Mouse (Mus musculus): ENCODE data around the gene Mapk9. TPM values are rescaled to one million over a fixed set of nuclear protein-coding genes. Genes with fewer than 3 reads are reported as not detected.

The Mapk9 gene
- total and polyA plus RNA-seq, 3 experiments, result 7.8 to 47.9 (median 39.1) TPM

DNA sequence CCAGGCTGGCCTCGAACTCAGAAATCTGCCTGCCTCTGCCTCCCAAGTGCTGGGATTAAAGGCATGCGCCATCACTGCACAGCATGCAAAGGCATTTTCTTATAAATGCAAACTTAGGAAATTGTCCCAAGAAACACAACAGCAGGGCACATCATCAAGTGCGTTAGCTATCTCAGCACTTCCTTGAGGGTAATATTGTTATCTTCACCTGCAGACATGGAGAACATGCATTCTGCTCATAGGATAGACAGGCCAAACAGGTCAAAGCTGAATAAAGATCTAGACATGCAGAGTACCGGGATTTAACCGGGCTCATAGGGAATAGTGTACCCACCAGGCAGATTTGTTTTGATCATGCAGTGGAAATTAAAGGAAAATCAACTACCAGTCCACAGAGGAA, 45.4 kb downstream of the Mapk9 start:
- Histone ChIP-seq H3K4me3 (ENCODE audit: low read depth, low read length) (no peak overlapping the region), H3K36me3 (replicated peaks) (peaks cover 25% of the 10 kb centered on the region), H3K4me1 (ENCODE audit: insufficient read depth, low read depth, low read length) (no peaks in the 10 kb centered on the region), H3K27me3 (ENCODE audit: insufficient read depth, low read length) (peaks cover 15% of the 10 kb centered on the region), H3K9me3 (replicated peaks) (no peaks in the 10 kb centered on the region)
- ATAC-seq (ENCODE audit: extremely low read depth, insufficient number of reproducible peaks, low FRiP score, poor library complexity, severe bottlenecking) (no peak), DNase-seq (ENCODE audit: low spot score) (no peak)
- TF ChIP-seq GATA2 (IDR thresholded peaks at IDR 0.05; ENCODE audit: borderline replicate concordance, low read depth, low read length) (no peak), GATA1 (IDR thresholded peaks at IDR 0.05; ENCODE audit: borderline replicate concordance, low read length) (no peak), CTCF (IDR thresholded peaks at IDR 0.05; ENCODE audit: low read depth, low read length) (no peak), TAL1 (conservative IDR thresholded peaks at IDR 0.05; ENCODE audit: low read depth, low read length) (no peak), POLR2AphosphoS5 (IDR thresholded peaks at IDR 0.05; ENCODE audit: insufficient replicate concordance, low read depth, low read length) (no peak)

DNA sequence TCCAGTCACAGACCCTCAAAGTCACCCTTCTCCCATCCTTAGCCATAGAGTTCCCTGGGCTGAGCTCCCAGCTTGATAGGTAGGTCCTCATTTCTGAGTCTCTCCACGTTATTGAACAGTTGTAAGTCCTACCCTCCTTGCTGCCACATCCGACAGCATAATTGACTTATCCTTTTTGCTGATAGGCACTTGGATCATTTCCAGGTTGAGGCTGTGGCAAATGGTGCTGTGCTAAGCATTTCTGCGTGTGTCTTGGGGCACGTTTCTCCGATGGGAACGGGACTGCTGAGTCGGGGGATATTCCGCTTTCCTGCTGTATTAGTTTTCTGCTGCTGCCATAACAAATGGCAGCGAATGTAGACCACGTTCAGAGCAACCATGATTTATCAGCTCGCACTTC, 47.3 kb downstream of the Mapk9 start:
- ATAC-seq (ENCODE audit: extremely low read depth, insufficient number of reproducible peaks, low FRiP score, poor library complexity, severe bottlenecking), result no peak
- Histone ChIP-seq H3K4me1 (ENCODE audit: insufficient read depth, low read depth, low read length) (no peaks in the 10 kb centered on the region), H3K36me3 (replicated peaks) (peaks cover 7% of the 10 kb centered on the region), H3K9me3 (replicated peaks) (no peaks in the 10 kb centered on the region), H3K27me3 (ENCODE audit: insufficient read depth, low read length) (peaks cover 15% of the 10 kb centered on the region), H3K4me3 (ENCODE audit: low read depth, low read length) (no peak overlapping the region)
- TF ChIP-seq CTCF (IDR thresholded peaks at IDR 0.05; ENCODE audit: low read depth, low read length), result no peak
- no peak for TF ChIP-seq POLR2AphosphoS5 (IDR thresholded peaks at IDR 0.05; ENCODE audit: insufficient replicate concordance, low read depth, low read length)
- TF ChIP-seq GATA1 (IDR thresholded peaks at IDR 0.05; ENCODE audit: borderline replicate concordance, low read length), result no peak
- TF ChIP-seq GATA2 (IDR thresholded peaks at IDR 0.05; ENCODE audit: borderline replicate concordance, low read depth, low read length), result no peak
- TF ChIP-seq TAL1 (conservative IDR thresholded peaks at IDR 0.05; ENCODE audit: low read depth, low read length), result no peak
- no peak for DNase-seq (ENCODE audit: low spot score)

DNA sequence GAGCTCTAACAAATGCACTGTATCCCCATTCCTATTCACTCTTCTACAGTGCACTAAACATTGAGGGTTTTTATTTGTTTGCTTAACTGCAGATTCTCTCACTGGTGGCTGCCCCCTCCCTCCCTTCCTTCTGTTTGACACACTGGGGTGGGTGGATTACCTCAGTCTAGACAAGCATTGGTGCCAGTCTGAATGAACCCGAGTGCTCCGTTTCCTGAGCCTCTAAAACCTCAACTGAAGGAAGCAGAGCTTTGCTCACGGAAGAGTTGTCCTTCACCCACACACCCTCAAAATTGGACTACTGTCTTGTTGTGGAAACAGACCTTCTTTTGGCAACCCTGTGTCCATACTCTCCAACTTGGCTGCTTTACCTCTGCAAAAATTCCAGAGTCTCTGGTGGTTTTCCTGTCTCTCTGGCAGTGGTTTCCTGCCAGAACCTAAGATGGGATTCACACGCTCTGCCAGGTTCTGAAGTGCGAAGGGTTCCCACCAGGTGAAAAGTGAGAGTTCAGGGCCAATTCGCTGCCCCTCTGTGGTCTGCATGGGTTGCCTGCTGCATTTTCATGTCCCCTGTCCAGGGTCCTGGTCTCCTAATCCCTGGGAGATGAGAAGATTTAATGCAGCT, 49.5 kb downstream of the Mapk9 start:
- DNase-seq (ENCODE audit: low spot score) (no peak), ATAC-seq (ENCODE audit: extremely low read depth, insufficient number of reproducible peaks, low FRiP score, poor library complexity, severe bottlenecking) (no peak)
- no peak overlapping the region for H3K4me3 ChIP-seq (ENCODE audit: low read depth, low read length)
- peaks cover 21% of the 10 kb centered on the region for H3K27me3 ChIP-seq (ENCODE audit: insufficient read depth, low read length)
- no peaks in the 10 kb centered on the region; the same call in 1 of the 2 replicates for H3K4me1 ChIP-seq (ENCODE audit: insufficient read depth, low read depth, low read length)
- H3K9me3 ChIP-seq (replicated peaks), result no peaks in the 10 kb centered on the region
- no peak for TF ChIP-seq GATA2 (IDR thresholded peaks at IDR 0.05; ENCODE audit: borderline replicate concordance, low read depth, low read length)
- TF ChIP-seq CTCF (IDR thresholded peaks at IDR 0.05; ENCODE audit: low read depth, low read length), result no peak
- no peak for TF ChIP-seq TAL1 (conservative IDR thresholded peaks at IDR 0.05; ENCODE audit: low read depth, low read length)
- TF ChIP-seq GATA1 (IDR thresholded peaks at IDR 0.05; ENCODE audit: borderline replicate concordance, low read length), result no peak
- TF ChIP-seq POLR2AphosphoS5 (IDR thresholded peaks at IDR 0.05; ENCODE audit: insufficient replicate concordance, low read depth, low read length), result no peak
- no peaks in the 10 kb centered on the region for H3K36me3 ChIP-seq (replicated peaks)

DNA sequence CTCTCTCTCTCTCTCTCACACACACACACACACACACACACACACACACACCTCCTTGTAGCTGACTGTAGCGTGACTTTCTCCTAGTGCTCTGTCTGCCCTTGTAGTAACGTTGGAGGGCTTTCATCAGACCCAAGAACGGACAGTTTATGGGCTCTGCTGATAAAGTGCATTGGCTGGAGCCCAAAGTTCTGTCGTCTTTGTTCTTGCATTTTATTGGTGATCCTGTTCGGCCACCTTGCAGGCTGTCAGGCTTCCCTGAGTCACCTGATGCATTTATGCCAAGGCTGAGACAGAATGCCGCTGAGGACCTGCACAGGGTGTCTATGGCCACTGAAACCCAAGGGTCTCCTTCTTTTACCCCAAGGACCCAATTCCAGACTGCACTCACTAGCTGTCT, 53.5 kb downstream of the Mapk9 start:
- Histone ChIP-seq H3K9me3 (replicated peaks) (peaks cover 7% of the 10 kb centered on the region), H3K4me1 (ENCODE audit: insufficient read depth, low read depth, low read length) (no peaks in the 10 kb centered on the region; the same call in 1 of the 2 replicates), H3K4me3 (ENCODE audit: low read depth, low read length) (no peak overlapping the region), H3K27me3 (ENCODE audit: insufficient read depth, low read length) (peaks cover 28% of the 10 kb centered on the region), H3K36me3 (replicated peaks) (no peaks in the 10 kb centered on the region)
- DNase-seq (ENCODE audit: low spot score) (no peak), ATAC-seq (ENCODE audit: extremely low read depth, insufficient number of reproducible peaks, low FRiP score, poor library complexity, severe bottlenecking) (no peak)
- TF ChIP-seq GATA1 (IDR thresholded peaks at IDR 0.05; ENCODE audit: borderline replicate concordance, low read length), result no peak
- TF ChIP-seq POLR2AphosphoS5 (IDR thresholded peaks at IDR 0.05; ENCODE audit: insufficient replicate concordance, low read depth, low read length), result no peak

DNA sequence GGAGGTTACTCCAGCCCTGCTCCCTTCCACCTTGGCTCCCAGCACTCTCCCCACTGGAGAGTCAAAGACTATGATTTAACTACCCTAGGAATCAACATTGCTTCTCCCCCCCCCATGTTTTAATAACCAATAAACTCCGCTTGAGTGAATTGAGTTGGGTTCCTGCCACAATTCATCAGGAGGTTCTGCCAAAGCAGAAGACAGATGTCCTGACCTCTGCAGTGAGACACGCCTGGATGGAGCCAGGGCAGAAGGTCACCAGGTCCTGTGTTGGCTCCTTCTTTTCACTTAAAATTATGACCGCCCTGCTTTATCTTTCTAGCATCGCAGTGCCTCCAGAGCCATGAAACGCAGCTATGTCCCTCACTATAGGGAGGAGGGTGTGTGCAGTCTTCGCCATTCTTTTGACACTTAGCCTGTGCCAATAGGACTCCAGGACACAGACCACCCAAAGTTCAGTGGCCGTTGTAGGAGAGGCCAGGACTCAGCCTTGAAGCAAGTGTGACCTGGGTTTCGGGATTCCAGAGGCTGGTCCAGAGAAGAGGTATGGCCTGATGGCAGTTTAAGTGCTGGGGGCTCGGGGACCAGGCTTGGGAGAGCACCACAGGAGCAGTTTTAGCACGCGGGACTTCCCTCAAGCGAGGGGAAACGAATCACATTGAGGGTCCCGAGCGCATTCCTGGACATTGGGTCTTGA, 54.6 kb downstream of the Mapk9 start:
- peaks cover 25% of the 10 kb centered on the region for H3K27me3 ChIP-seq (ENCODE audit: insufficient read depth, low read length)
- no peaks in the 10 kb centered on the region; the same call in 1 of the 2 replicates for H3K4me1 ChIP-seq (ENCODE audit: insufficient read depth, low read depth, low read length)
- no peak for DNase-seq (ENCODE audit: low spot score)
- H3K4me3 ChIP-seq (ENCODE audit: low read depth, low read length), result no peak overlapping the region
- ATAC-seq (ENCODE audit: extremely low read depth, insufficient number of reproducible peaks, low FRiP score, poor library complexity, severe bottlenecking), result no peak
- H3K9me3 ChIP-seq (replicated peaks), result peaks cover 7% of the 10 kb centered on the region
- no peaks in the 10 kb centered on the region for H3K36me3 ChIP-seq (replicated peaks)
- TF ChIP-seq GATA2 (IDR thresholded peaks at IDR 0.05; ENCODE audit: borderline replicate concordance, low read depth, low read length), result no peak
- no peak for TF ChIP-seq TAL1 (conservative IDR thresholded peaks at IDR 0.05; ENCODE audit: low read depth, low read length)
- TF ChIP-seq POLR2AphosphoS5 (IDR thresholded peaks at IDR 0.05; ENCODE audit: insufficient replicate concordance, low read depth, low read length), result no peak
- TF ChIP-seq CTCF (IDR thresholded peaks at IDR 0.05; ENCODE audit: low read depth, low read length), result no peak
- TF ChIP-seq GATA1 (IDR thresholded peaks at IDR 0.05; ENCODE audit: borderline replicate concordance, low read length), result no peak

DNA sequence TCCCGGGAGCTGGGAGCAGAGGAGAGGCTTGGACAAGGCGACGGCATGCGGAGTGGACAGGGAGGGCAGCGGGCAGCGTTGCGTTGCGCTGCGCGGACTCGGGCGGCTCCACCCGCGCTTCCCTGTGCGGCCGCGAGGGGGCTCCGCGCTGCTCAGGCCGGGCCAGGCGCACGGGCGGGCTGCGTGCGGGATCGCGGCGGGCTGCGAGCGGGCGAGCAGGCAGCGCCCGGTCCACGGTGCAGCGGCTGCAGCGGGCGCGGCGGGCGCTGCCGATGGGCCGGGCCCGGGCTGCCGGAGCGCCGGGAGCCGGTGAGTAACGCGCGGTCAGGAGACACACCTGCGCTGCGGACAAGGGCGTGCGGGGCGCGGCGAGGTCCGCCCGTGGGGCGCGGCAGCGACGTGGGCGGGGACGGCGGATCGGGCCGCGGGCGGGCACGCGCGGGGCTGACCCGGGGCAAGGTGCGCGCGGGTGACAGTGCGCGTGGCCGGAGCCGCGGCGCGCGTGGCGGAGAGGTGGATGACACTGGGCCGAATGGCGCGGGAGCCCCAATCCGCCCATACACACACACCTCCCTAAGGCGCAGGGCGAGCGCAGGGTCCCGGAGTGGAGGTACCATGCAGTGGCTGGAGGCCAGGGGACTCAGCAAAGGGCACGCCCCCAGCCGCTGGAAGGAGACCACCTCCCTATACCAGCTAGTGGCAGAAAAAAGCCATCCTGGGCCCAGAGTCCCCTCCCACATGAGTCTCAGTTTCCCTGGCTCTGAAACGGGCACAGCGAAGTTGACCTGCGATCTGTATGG, 55.3 kb downstream of the Mapk9 start, which contains the start of gene Rasgef1c:
TSS of gene Rasgef1c (plus strand) at position 177 of the 800 bp plus-strand sequence.
- no peak within 1 kb of the TSS for H3K4me3 ChIP-seq (ENCODE audit: low read depth, low read length)
- no peaks in the 10 kb centered on the region; the same call in 1 of the 2 replicates for H3K4me1 ChIP-seq (ENCODE audit: insufficient read depth, low read depth, low read length)
- TF ChIP-seq GATA2 (IDR thresholded peaks at IDR 0.05; ENCODE audit: borderline replicate concordance, low read depth, low read length), result no peak
- no peak for TF ChIP-seq GATA1 (IDR thresholded peaks at IDR 0.05; ENCODE audit: borderline replicate concordance, low read length)
- no peak for TF ChIP-seq CTCF (IDR thresholded peaks at IDR 0.05; ENCODE audit: low read depth, low read length)
- no peak for TF ChIP-seq POLR2AphosphoS5 (IDR thresholded peaks at IDR 0.05; ENCODE audit: insufficient replicate concordance, low read depth, low read length)
- no peak for TF ChIP-seq TAL1 (conservative IDR thresholded peaks at IDR 0.05; ENCODE audit: low read depth, low read length)
- ATAC-seq (ENCODE audit: extremely low read depth, insufficient number of reproducible peaks, low FRiP score, poor library complexity, severe bottlenecking), result no peak
- H3K9me3 ChIP-seq (replicated peaks), result peaks cover 7% of the 10 kb centered on the region
- H3K36me3 ChIP-seq (replicated peaks), result no peaks in the 10 kb centered on the region
- H3K27me3 ChIP-seq (ENCODE audit: insufficient read depth, low read length), result peaks cover 21% of the 10 kb centered on the region; the same call in 1 of the 2 replicates
- no peak for DNase-seq (ENCODE audit: low spot score)

Data from G1E (cell line).